Mouse (Mus musculus) layer of hippocampus, postnatal 14 days (tissue): ENCODE results near the gene Hrc. TPM values are rescaled to one million over a fixed set of nuclear protein-coding genes. Genes with fewer than 3 reads are reported as not detected.
"Not testable (repeated sequence)": the region's sequence is repeated elsewhere in the genome, so short reads cannot be mapped to it uniquely, and the experiment has no call there.

Experiments used
- DNase-seq, 2 experiments: peaks; one replicate each; pipeline ENCODE4 v3.0.0; 2021 to 2022; ENCODE audit warnings: low spot score in 2 of 2, mixed read lengths in 1 of 2
- total RNA-seq, 2 experiments: library from RNA; stranded (reverse); gene quantifications; 2 replicates each; pipeline ENCODE4 v1.2.3; 2021

Hrc gene
- total RNA-seq, 2 experiments from 2014 or later = 0.50 to 0.69 TPM

GRCm38 (mm10) chr7:45332685-45333425 lies 2.2 kb upstream of the Hrc start:
- no peak for DNase-seq

- DNase-seq = peak; percentile 73 to 78
Observed at GRCm38 (mm10) chr7:45333431-45333982, 1.6 kb upstream of the Hrc start, which contains the start of gene Trpm4. Gene Trpm4 (minus strand): TSS chr7:45333780.

- DNase-seq = no peak
Observed at GRCm38 (mm10) chr7:45334605-45335004, 485 bp upstream of the Hrc start.

GRCm38 (mm10) chr7:45336319-45336718 lies 1.2 kb downstream of the Hrc start:
- DNase-seq = no peak

GRCm38 (mm10) chr7:45337469-45337868 lies 2.4 kb downstream of the Hrc start:
- no peak for DNase-seq

- DNase-seq = no peak
Observed at GRCm38 (mm10) chr7:45338161-45338911, 3.2 kb downstream of the Hrc start.

- DNase-seq = peak in 1 of 2 experiments; percentile 26
Observed at GRCm38 (mm10) chr7:45339410-45340065, 4.4 kb downstream of the Hrc start.

- no peak for DNase-seq
Observed at GRCm38 (mm10) chr7:45340066-45340442, 5.0 kb downstream of the Hrc start.

- no peak for DNase-seq
Observed at GRCm38 (mm10) chr7:45340669-45341068, 5.6 kb downstream of the Hrc start.

GRCm38 (mm10) chr7:45341303-45341702 lies 6.2 kb downstream of the Hrc start:
- peak; percentile 78 to 87 for DNase-seq

GRCm38 (mm10) chr7:45342081-45342480 lies 7.0 kb downstream of the Hrc start:
- no peak for DNase-seq

GRCm38 (mm10) chr7:45343543-45343942 lies 8.5 kb downstream of the Hrc start:
- DNase-seq = no peak

GRCm38 (mm10) chr7:45346905-45347304 lies 11.8 kb downstream of the Hrc start:
- no peak for DNase-seq

- DNase-seq = no peak
Observed at GRCm38 (mm10) chr7:45353041-45353440, 18.0 kb downstream of the Hrc start.

GRCm38 (mm10) chr7:45355318-45356020 lies 20.4 kb downstream of the Hrc start:
- no peak for DNase-seq

- no peak for DNase-seq
Observed at GRCm38 (mm10) chr7:45356087-45356486, 21.0 kb downstream of the Hrc start.

GRCm38 (mm10) chr7:45359081-45359480 lies 24.0 kb downstream of the Hrc start:
- DNase-seq = not testable (repeated sequence)

GRCm38 (mm10) chr7:45360404-45361125 lies 25.5 kb downstream of the Hrc start:
- DNase-seq = no peak

GRCm38 (mm10) chr7:45361243-45361804 lies 26.2 kb downstream of the Hrc start:
- peak; percentile 81 to 86 for DNase-seq

- no peak for DNase-seq
Observed at GRCm38 (mm10) chr7:45362801-45363200, 27.7 kb downstream of the Hrc start.
